Mouse (Mus musculus) neural tube, embryonic 11.5 days (tissue): ENCODE measurements around the gene Nfx1. TPM values are rescaled to one million over a fixed set of nuclear protein-coding genes. Genes with fewer than 3 reads are reported as not detected.

Experiments used
- ATAC-seq: fragments of 200-750 bp; cut with Nextera tagmentation; 2 replicates; pipeline ENCODE4 v1.8.0; 2017; ENCODE audit warnings: moderate number of reproducible peaks, mild to moderate bottlenecking, moderate TSS enrichment, moderate library complexity; ENCODE audit not compliant: insufficient read depth, low FRiP score, low TSS enrichment
- DNase-seq: peaks from one replicate; pipeline ENCODE4 v3.0.0-alpha.2; 2015; ENCODE audit warnings: low spot score
- H3K27ac ChIP-seq: fragments of 300-500 bp; sonication (generic); 2 replicates; pipeline ENCODE4 v1.5.1; 2014; ENCODE audit warnings: low read depth, mild to moderate bottlenecking, low read length
- H3K27me3 ChIP-seq: fragments of 300-500 bp; sonication (generic); 2 replicates; pipeline ENCODE4 v1.6.1; 2014; ENCODE audit warnings: mild to moderate bottlenecking, low read length, mixed read lengths; ENCODE audit not compliant: control insufficient read depth, insufficient read depth
- H3K36me3 ChIP-seq: fragments of 300-500 bp; sonication (generic); 2 replicates; pipeline ENCODE4 v1.6.1; 2014; ENCODE audit warnings: mild to moderate bottlenecking, low read length, moderate library complexity, mixed read lengths; ENCODE audit not compliant: control insufficient read depth, insufficient read depth
- H3K4me1 ChIP-seq: fragments of 300-500 bp; sonication (generic); 2 replicates; pipeline ENCODE4 v1.6.1; 2014; ENCODE audit warnings: low read length, mixed read lengths; ENCODE audit not compliant: control insufficient read depth, insufficient read depth
- H3K4me2 ChIP-seq: fragments of 300-500 bp; sonication (generic); 2 replicates; pipeline ENCODE4 v1.6.1; 2014; ENCODE audit warnings: low read depth, mild to moderate bottlenecking, moderate library complexity
- H3K4me3 ChIP-seq: fragments of 300-500 bp; sonication (generic); 2 replicates; pipeline ENCODE4 v1.5.1; 2014; ENCODE audit warnings: low read depth, low read length
- H3K9ac ChIP-seq: fragments of 300-500 bp; sonication (generic); 2 replicates; pipeline ENCODE4 v1.6.1; 2014; ENCODE audit warnings: mild to moderate bottlenecking, low read length
- H3K9me3 ChIP-seq: fragments of 300-500 bp; sonication (generic); 2 replicates; pipeline ENCODE4 v1.6.1; 2016; ENCODE audit warnings: low read length; ENCODE audit not compliant: control insufficient read depth
- WGBS: fragments of 180-500 bp; shearing (Covaris S2); extraction: QIAGEN DNeasy Blood & Tissue Kit; methylation state at CpG from one replicate; pipeline ENCODE4 v1.1.7; 2014; 5-methylcytosine and 5-hydroxymethylcytosine counted together
- polyA plus RNA-seq: library from polyadenylated mRNA; unstranded; fragments of >200 nt; fragmentation: Nextera tagmentation; extraction: Ambion mirVana; gene quantifications from 2 replicates; pipeline ENCODE4 v1.2.1, GENCODE M21; 2014

The Nfx1 gene
- polyA plus RNA-seq, 1 experiment from 2014 or later, result 91.5 TPM

DNA sequence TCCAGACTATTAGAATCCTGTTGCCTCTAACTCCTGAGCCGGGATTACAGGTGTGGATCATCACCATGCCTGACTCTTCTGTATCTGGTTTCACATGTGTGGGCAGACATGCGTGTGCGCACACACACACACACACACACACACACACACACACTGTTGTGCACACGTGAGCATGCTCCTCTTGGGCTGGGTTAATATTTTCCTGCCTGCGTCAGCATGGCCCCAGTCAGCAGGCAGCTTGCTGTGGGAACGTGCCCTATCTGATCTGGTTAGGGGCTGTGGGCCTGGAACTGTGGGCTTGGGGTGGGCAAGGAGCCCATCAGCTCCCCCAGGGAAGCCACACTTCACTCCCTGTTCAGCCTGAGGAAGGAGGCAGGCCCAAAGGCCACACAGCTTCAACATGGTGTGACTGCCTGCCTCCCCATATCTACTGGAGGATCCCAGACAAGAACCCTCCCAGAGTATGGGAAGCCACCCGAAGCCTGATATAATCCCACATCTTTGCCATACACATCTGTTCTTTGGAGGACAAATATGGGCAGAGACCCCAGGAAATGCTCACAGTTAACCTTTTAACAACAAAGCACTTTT, 86.1 kb downstream of the Nfx1 start:
- no peaks in the 10 kb centered on the region for H3K36me3 ChIP-seq
- H3K9me3 ChIP-seq, result no peaks in the 10 kb centered on the region
- DNase-seq (no peak), ATAC-seq (no peak)
- H3K27ac ChIP-seq, result no peak overlapping the region
- no peak overlapping the region for H3K4me3 ChIP-seq
- H3K4me2 ChIP-seq, result no peak overlapping the region
- WGBS, result 74% methylated on average over 7 of the region's 7 CpGs
- H3K9ac ChIP-seq, result no peak overlapping the region
- no peaks in the 10 kb centered on the region for H3K4me1 ChIP-seq
- no peaks in the 10 kb centered on the region for H3K27me3 ChIP-seq

DNA sequence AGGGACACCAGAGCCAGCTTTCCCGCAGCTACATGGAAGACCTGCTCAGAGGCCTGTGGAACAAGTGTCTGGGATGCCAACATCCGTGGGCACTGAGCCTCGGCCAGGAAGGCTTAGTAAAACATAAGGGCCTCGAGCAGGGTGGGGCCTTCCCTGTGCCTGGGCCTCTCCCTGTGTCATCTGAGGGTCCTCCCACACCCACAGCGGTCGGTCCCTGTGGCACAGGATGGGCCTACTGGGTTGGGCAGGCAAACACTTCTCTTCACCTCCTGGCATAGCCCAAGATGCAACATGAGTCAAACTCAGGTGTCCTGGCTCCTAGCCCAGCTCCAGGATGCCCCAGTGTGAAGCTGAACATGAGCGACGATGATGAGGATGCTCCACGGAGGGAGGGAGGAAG, 86.7 kb downstream of the Nfx1 start:
- Histone ChIP-seq H3K9me3 (no peaks in the 10 kb centered on the region), H3K36me3 (no peaks in the 10 kb centered on the region), H3K4me1 (no peaks in the 10 kb centered on the region), H3K9ac (no peak overlapping the region), H3K4me2 (no peak overlapping the region), H3K27me3 (no peaks in the 10 kb centered on the region), H3K27ac (no peak overlapping the region), H3K4me3 (no peak overlapping the region)
- DNase-seq, result no peak
- no peak for ATAC-seq
- 75% methylated on average over 6 of the region's 9 CpGs for WGBS

DNA sequence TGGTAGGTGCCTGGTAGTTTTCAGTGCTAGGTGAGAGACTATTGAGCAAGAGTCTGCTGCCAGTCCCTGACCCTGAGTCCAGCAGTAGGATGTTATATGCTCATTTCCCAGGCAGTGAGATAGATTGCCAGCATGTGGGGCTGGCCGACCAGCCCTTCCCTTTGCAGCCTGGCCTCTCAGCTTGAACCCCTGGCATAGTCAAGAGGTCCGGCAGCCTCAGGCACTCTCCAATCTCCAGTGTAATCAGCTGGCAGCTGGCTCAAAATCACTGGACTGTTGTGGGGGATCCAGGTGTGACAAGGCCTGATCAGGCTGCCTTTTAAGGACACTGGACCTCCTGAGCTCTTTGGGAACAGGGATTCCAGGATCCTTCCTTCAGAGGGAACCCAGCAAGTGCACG, 92.6 kb downstream of the Nfx1 start:
- WGBS, result 64% methylated on average over 3 of the region's 3 CpGs
- no peak for DNase-seq

DNA sequence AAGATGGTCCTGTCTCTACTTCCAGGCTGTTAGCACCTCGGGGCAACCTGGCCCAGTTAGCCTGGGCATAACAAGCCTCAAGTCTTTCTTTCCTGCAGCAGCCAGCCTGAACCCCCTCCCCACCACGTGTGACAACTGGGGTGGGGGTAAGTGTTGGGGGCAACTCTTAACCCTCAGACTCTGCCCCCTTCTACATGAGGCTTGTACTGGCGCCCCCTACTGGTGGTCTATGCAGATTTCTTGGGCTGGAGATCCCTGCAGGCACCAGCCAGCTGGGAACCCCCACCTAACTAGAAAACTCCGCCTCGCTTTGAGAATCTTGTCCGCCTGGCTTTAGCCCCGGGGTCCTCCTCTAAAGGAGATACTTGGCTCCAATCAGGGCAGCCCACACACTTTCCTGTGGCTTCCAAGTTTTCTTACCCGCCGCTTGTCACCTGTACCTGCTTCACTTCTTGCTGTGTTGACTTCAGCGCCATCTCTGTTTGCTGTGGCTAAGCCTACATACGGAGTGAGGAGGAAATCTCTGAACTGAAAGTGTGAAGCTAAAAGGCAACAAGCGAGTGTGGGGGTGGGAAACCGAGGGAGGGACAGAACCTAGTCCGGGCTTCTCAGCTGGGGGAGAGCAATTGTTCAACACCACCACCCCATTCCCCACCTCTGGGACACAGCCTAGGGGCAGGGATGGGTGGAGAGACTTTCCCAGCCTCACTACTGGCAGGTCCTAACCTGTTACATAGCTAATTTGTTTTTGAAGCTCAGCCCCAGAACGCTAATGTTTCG, 93.4 kb downstream of the Nfx1 start:
- no peak overlapping the region for H3K27ac ChIP-seq
- ATAC-seq, result no peak

More for the DNA sequence above, 92.6 kb downstream of the Nfx1 start:
- Histone ChIP-seq H3K9me3 (no peaks in the 10 kb centered on the region), H3K36me3 (no peaks in the 10 kb centered on the region), H3K27me3 (no peaks in the 10 kb centered on the region), H3K4me2 (no peak overlapping the region), H3K4me3 (no peak overlapping the region), H3K9ac (no peak overlapping the region), H3K4me1 (no peaks in the 10 kb centered on the region), H3K27ac (no peak overlapping the region)
- no peak for ATAC-seq

DNA sequence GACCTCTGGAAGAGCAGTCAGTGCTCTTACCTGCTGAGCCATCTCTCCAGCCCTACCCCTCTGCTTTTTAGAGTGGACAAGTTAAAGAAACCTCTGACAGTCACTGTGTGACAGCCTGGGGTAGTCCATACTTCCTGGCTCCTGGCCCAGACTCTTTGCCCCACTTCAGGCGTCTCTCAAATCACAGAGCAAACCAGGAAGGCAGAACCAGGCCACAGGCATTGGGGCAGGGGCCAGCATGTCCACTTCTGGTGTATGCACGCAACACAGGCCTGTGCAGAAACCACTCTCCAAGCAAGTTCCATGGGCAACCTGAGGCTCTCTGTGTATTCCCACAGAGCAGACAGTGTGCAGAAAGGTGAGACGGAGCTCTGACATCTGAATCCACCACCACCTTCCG, 94.5 kb downstream of the Nfx1 start:
- 92% methylated on average over 4 of the region's 4 CpGs for WGBS
- Histone ChIP-seq H3K9me3 (no peaks in the 10 kb centered on the region), H3K27ac (no peak overlapping the region), H3K4me1 (no peaks in the 10 kb centered on the region), H3K4me2 (no peak overlapping the region), H3K36me3 (no peaks in the 10 kb centered on the region), H3K4me3 (no peak overlapping the region), H3K27me3 (no peaks in the 10 kb centered on the region), H3K9ac (no peak overlapping the region)
- no peak for ATAC-seq
- DNase-seq, result no peak

More for the DNA sequence above, 93.4 kb downstream of the Nfx1 start:
- no peak overlapping the region for H3K4me3 ChIP-seq
- no peaks in the 10 kb centered on the region for H3K9me3 ChIP-seq
- H3K4me2 ChIP-seq, result no peak overlapping the region
- WGBS, result 24% methylated on average over 16 of the region's 16 CpGs
- H3K9ac ChIP-seq, result no peak overlapping the region
- H3K36me3 ChIP-seq, result no peaks in the 10 kb centered on the region
- no peaks in the 10 kb centered on the region for H3K4me1 ChIP-seq
- DNase-seq, result no peak
- no peaks in the 10 kb centered on the region for H3K27me3 ChIP-seq

DNA sequence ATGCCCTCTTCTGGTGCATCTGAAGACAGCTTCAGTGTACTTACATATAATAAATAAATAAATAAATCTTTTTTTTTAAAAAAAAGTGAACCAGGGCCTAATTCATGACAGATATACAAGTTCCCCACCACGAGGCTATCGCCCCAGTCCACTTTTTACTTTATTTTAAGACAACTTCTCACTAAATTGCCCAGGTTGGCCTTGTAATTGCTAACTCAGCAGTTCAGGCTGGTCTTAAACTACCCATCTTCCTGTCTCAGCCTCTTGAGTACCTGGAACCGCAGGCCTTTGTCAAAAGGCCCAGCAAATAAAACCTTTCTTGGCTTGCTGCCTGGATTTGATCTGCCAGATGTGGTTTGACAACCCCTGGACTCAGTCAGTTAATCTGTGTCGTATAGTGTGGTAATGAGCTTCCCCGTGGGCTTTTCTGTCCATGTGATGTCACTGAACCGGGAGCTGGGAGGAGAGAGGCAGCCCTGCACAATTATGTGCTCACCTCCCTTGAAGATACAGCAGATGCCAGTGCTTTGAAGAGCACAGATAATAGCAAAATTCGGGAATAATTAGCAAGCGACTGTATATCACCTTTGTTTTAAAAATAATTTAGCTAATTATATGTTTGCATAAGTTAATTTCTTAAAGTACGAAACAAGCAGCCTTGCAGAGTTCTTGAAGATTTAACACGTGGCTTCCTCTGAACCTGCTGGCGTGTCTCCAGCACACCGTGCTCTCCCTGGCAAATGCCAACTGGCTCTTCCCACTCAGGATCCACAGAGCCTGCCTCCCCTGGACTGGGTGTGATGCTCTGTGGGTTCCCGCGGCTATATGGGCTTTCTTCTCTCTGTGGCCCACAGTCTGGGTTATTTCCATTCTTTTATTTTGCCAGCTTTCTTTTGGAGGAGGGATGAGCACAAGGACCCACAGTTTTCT, 101.1 kb downstream of the Nfx1 start:
- no peak for ATAC-seq
- no peaks in the 10 kb centered on the region for H3K27me3 ChIP-seq
- H3K36me3 ChIP-seq, result no peaks in the 10 kb centered on the region
- 87% methylated on average over 14 of the region's 14 CpGs for WGBS
- no peak overlapping the region for H3K4me2 ChIP-seq
- H3K27ac ChIP-seq, result no peak overlapping the region
- no peak for DNase-seq
- H3K9me3 ChIP-seq, result no peaks in the 10 kb centered on the region
- H3K9ac ChIP-seq, result no peak overlapping the region
- no peaks in the 10 kb centered on the region for H3K4me1 ChIP-seq
- no peak overlapping the region for H3K4me3 ChIP-seq

DNA sequence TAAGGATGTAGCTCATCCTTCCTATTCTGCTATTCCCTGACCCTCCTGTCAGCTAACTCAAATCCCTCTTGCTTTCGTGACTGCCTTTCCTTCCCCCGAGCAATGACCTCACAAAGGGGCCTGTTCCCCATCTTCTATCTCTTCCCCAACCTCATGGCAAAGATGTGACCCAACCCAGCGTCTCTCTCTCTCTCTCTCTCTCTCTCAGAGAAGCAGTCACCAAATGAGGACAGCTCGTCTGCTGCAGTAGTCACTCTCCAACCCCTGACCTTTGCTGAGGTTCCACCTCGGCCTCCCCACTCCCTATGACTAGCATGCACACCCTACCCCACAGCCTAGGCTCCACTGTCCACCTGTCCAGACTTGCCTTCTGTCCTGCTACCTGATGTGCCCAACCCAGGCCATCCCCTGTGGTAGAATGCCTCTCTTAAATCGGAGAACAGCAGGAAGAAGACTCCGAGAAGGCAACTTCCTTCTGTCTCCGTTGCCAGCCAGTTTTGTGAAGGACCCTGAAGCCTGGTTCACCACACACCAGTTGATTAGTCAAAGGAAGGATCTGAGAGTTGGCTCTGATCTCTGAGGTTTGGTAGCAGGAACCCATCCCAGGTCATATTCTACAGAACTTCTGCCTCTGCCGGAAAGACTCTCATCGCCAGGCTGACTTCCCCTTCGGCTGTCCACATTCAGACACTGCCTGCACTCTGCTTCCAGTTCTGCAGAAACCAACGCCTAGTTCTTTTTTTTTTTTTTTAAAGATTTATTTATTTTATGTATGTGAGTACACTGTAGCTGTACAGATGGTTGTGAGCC, 102.5 kb downstream of the Nfx1 start:
- Histone ChIP-seq H3K27me3 (no peaks in the 10 kb centered on the region), H3K4me1 (no peaks in the 10 kb centered on the region), H3K4me3 (no peak overlapping the region), H3K9ac (no peak overlapping the region), H3K36me3 (no peaks in the 10 kb centered on the region), H3K9me3 (no peaks in the 10 kb centered on the region), H3K4me2 (no peak overlapping the region), H3K27ac (no peak overlapping the region)
- 82% methylated on average over 12 of the region's 12 CpGs for WGBS
- DNase-seq (no peak), ATAC-seq (no peak)

DNA sequence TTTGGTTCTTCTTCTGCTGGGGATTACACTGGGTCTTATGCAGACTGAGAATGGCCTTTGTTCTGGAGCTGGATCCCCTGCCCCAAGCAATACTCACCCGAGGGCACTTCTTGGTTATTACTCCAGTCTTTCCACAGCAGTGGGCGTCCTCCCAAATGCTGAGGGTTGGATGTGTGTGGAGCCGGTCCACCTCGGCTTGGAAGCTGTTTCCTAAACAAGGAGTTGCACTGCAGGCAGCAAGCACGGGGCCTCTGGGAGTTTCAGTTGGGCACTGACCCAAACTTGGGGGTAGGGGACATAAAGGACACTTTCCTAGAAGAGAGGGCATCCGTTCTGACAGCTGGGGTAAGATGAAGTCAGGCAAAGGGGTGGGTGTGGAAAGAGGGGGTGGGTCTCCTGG, 103.8 kb downstream of the Nfx1 start:
- no peak overlapping the region for H3K4me2 ChIP-seq
- no peaks in the 10 kb centered on the region for H3K9me3 ChIP-seq
- H3K36me3 ChIP-seq, result no peaks in the 10 kb centered on the region
- DNase-seq (no peak), ATAC-seq (no peak)
- H3K27ac ChIP-seq, result no peak overlapping the region
- 76% methylated on average over 6 of the region's 6 CpGs for WGBS
- H3K4me1 ChIP-seq, result no peaks in the 10 kb centered on the region
- no peak overlapping the region for H3K9ac ChIP-seq
- H3K27me3 ChIP-seq, result no peaks in the 10 kb centered on the region
- no peak overlapping the region for H3K4me3 ChIP-seq
